Mouse (Mus musculus): Measurements from ENCODE around the gene Gpam.

DNA sequence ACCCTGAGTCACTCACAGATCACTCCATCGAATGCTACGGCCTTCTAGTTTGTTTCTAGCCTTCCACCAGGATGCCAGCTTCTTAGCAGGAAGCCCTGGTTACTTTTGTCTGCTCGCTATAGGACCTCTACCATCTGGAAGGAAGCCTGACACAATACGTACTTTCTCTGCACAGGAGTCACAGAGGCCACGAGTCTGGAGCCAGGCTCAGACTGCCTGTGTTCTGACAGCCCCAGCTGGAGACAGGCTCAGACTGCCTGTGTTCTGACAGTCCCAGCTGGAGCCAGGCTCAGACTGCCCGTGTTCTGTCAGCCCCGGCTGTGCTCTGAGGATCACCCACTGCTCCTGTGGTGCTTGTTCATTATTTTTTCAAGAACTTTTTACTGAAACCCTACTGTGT is 10.8 kb upstream of the Gpam start:
- TF ChIP-seq GATA1 (IDR thresholded peaks at IDR 0.05; ENCODE audit: low read length) = no peak
- no peak for TF ChIP-seq TAL1 (IDR thresholded peaks at IDR 0.05; ENCODE audit: low read length)

All from erythroblast, embryonic 14.5 days (primary cell).